Mouse (Mus musculus) adrenal gland, postnatal 36 days (tissue): Measurements from ENCODE around the gene Itga5. TPM values are rescaled to one million over a fixed set of nuclear protein-coding genes. Genes with fewer than 3 reads are reported as not detected.
A peak's percentile ranks its signal among the peaks of the same experiment; 100 is the strongest.

ENCODE experiments used
- DNase-seq, 2 experiments: peaks; one replicate each; pipeline ENCODE4 v3.0.0; 2021; ENCODE audit warnings: mixed read lengths in 1 of 2
- total RNA-seq, 2 experiments: library from RNA; stranded (reverse); gene quantifications; 2 replicates each; pipeline ENCODE4 v1.2.3; 2021

Gene Itga5
- total RNA-seq, 2 experiments from 2014 or later: 37.0 to 37.4 TPM

DNA sequence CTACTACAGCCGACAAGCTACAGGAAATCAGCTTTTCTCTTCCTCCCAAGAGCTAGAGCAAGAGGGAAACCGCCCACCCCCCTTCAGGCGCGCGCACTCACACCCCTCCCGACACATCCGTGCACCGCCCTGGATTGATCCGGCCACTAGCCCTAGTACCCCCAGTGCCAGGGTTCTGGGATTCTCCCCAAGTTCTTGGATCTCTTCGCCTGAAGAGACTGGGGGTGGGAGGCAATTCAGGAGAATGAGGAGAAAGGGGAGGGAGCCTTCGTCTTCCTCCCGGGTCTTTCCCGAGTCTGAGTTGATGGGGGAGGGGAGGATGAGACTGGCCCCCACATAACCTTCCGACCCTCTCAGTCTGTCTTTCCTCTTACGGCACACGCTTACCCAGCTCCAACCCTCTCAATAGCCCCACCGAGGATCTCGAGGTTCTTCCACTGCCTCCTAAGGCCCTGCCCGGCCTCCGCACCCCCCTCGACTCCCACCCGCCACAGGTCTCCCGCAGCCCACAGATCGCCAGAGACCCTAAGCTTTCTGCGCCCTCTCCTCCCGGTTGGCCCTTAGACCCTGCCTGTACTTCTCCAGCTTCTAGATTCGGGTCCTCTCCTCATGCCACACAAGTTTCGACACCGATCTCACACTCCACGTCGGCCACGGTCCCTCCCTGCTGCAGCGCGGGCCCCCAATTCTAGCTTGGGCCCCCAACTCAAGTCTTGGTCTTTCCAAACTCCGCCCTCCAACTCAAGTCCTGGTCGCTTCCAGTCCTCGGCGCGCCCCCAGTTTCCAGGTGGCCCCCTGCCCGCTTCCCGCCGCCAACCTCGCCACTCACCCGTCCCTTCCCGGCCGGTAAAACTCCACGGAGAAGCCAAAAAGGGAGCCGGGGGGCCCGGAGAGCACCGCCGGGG lies 840 bp downstream of the Itga5 start:
- peak; percentile 60 to 67 for DNase-seq

GRCm38 (mm10) chr15:103364761-103365160 lies 1.8 kb downstream of the Itga5 start:
- DNase-seq: no peak

GRCm38 (mm10) chr15:103363809-103364208 lies 2.8 kb downstream of the Itga5 start:
- no peak for DNase-seq

DNA sequence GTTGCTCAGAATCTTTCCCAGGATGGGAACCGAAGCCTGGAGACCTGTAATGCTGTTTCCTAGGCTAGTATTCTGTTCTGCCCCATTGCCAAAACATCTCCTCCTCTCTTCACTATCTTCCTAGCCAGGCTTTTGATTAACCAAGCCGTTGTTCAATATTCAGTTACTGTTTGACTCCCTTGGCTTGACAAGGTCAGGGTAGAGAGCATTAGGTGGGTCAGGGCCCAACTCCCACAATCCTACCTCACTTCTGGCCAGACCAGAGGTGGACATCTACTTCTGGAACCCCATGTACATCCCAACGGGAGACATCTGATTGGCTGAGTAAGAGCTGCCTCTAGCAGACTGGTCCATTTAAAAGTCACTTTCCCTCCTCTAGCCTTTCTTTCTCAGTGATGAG lies 3.6 kb downstream of the Itga5 start:
- no peak for DNase-seq

DNA sequence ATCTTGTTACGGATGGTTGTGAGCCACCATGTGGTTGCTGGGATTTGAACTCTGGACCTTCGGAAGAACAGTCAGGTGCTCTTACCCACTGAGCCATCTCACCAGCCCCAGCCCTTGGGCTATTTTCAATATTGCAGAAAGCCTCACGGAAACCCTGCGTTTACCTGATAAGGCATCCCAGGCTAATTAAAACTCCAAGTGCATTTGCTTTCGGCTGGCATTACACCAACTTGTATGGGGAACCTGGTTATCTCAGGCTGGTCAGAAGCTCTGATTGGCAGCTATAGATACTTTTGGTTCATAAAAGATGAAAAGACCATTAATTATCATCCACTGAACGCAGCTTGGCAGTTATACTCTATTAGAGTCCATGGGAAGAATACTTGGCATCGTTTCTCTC lies 4.2 kb downstream of the Itga5 start:
- DNase-seq: no peak

GRCm38 (mm10) chr15:103361269-103361668 lies 5.3 kb downstream of the Itga5 start:
- no peak for DNase-seq

- peak; percentile 71 to 82 for DNase-seq
These were observed 6.5 kb downstream of the Itga5 start for GRCm38 (mm10) chr15:103359869-103360602.

- no peak for DNase-seq
These were observed 7.4 kb downstream of the Itga5 start for GRCm38 (mm10) chr15:103359122-103359510.

DNA sequence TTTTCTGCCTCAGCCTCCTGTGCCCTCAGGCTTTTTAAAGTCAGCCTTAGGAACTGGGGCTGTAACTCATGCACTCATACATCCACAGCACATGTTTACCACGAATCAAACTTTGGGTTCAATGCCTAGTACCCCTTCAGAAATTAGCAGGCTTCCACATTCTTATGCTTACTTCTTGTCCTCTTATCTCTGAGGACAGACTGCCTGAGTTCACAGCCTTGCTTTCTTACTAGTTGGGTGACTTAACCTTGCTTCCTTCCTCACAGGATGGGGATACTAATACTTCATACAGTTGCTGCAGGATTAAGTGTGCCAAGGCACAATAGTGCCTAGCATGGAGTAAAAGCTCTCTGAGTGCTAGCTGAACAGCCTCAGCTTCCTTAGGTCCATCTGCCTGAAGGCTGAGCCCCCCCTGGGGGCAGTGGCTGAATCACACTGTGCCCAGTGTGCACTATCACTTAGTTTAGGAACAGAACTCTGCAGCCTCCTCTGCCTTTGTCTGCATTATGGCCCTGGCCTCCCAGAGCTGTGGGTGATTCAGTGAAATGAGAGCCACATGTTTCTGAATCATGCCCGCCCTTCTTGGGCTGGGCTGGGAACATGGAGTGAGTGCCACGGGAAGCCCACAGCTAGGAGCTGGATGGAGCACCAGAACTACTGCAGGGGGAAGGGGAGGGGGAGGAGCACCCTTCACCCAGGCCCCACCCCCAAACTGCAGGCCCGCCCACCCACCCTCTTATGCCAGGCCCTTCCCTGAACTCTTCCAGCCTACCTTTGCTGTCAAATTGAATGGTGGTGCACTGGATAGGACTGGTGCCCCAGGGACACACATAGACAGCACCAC lies 8.1 kb downstream of the Itga5 start:
- peak; percentile 79 to 83 for DNase-seq

DNA sequence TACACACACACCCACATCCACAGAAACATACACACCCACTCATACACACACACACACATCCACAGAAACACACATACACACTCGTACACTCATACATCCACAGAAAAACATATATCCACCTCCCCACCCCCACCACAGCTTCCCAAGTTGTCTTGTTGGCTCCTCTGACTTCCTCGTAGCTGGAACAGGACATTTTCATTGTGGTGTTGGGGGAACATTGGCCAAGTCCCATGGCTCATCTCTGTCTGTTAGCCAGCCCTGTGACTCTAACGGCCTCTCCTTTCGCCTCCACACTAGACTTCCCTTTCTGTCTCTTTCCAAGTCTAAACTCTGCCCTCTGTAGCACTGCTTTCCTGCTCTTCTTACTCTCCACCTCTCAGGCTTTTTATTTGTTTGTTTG lies 8.7 kb downstream of the Itga5 start:
- DNase-seq: no peak

GRCm38 (mm10) chr15:103356130-103356529 lies 10.4 kb downstream of the Itga5 start:
- DNase-seq: no peak

GRCm38 (mm10) chr15:103355420-103355819 lies 11.1 kb downstream of the Itga5 start:
- DNase-seq: no peak

- DNase-seq: no peak
These were observed 11.9 kb downstream of the Itga5 start for GRCm38 (mm10) chr15:103354690-103355089.

GRCm38 (mm10) chr15:103353511-103354256 lies 12.9 kb downstream of the Itga5 start:
- DNase-seq: no peak

DNA sequence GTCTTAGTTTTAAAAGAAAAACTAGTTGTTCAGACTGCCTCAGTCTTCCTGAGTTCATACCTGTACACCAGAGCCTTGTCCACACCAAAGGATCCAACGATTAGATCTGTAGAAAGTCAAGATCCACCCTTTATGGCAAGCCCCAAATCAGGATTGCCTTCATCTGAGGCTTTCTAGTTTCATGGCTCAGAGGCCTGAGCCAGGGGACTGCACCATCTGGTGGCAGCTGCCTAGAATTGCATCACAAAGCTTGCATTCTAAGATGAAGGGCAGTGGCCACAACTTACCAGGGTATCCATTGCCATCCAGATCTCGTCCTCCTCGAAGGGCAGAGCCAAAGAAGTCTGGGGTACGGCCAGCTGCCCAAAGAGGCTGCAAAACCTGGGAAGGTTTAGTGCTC lies 13.7 kb downstream of the Itga5 start:
- peak; percentile 59 to 76 for DNase-seq

GRCm38 (mm10) chr15:103347275-103347684 lies 19.3 kb downstream of the Itga5 start:
- DNase-seq: peak; percentile 74 to 77

DNA sequence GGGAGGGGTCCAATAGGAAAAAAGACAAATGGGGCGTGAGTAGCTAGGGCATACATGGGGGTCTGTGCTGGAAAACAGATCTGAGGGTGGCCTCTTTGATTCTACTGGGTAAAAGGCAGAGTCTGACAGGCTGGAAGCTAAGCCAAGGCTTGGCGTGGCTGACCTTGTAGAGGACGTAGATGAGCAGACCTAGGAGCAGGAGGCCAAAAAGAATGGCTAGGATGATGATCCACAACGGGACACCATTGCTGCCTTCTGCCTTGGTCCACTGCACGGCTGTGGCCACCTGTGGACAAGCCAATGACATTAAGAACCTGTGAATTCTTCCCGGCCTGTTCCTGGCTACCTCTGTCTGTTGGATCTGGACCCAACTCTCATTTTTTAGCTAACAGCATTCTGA lies 20.8 kb downstream of the Itga5 start:
- no peak for DNase-seq

- no peak for DNase-seq
These were observed 23.0 kb downstream of the Itga5 start for GRCm38 (mm10) chr15:103343556-103343955.

- no peak for DNase-seq
These were observed 23.6 kb downstream of the Itga5 start for GRCm38 (mm10) chr15:103343008-103343407.

GRCm38 (mm10) chr15:103342415-103342814 lies 24.1 kb downstream of the Itga5 start:
- peak; percentile 78 to 80 for DNase-seq

DNA sequence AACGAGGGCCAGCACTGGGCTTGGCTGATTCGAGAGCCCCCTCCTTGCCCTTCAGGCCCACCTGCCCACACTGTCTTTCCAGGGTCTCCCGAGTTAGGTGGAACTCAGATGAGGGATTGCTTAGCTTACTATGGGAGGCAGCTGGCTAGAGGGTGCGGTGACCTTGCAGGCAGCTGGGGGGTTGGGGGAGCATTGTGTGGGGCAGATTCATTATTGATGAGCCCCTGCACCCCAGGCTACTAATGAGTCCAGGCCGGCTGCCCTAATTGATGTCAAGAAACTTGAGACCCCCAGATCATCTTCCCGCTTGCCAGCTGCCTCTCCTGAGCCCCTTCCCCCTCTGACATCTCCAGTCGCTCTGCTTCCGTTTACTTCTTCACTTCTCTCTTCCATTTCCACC lies 25.0 kb downstream of the Itga5 start:
- DNase-seq: no peak

- DNase-seq: no peak
These were observed 25.8 kb downstream of the Itga5 start for GRCm38 (mm10) chr15:103340786-103341185.
